In the genomic region with DNA sequence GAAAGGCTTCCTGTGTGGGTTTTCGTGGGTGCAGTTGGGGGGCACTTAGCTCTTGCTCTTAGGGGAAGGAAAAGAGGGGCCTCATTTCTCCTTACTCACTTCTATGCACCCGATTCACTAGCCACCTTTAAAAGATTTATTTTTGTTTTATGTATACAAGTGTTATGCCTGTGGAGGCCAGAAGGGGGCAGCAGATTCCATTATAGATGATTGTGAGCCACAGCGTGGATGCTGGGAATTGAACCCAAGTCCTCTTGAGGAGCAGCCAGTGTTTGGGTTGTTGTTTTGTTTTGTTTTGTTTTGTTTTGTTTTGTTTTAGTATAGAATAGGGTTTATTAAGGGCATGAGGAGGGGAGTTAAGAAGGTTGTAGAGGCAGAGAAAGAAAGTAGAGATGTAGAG, we compare ENCODE assay signal across 13 mouse cellular contexts.
DNase-seq lines count a peak whose midpoint lies in the region; TF ChIP-seq lines count a peak whose summit lies in the region.
"Had no signal": no experiment of that assay in that cellular context is flagged by ENCODE, and none has a peak within 500 bp of the region (broad histone marks: within the 10 kb centered on the region; RNA-seq: fewer than 3 reads in every experiment).

No protein-coding gene starts in this region.

- TF ChIP-seq EP300 in CH12.LX (IDR thresholded peaks at IDR 0.05; ENCODE audit: low read length) = no peak

- peaks cover 24% of the 10 kb centered on the region for H3K9me3 ChIP-seq in CH12.LX (replicated peaks; ENCODE audit: low read length)
- no peaks in the 10 kb centered on the region for H3K9me3 ChIP-seq in limb, embryonic 10.5 days (replicated peaks)
- H3K9me3 ChIP-seq: liver, embryonic 13.5 days had no signal

- no peak overlapping the region for H3K4me3 ChIP-seq in layer of hippocampus, adult 2 months
- no peak overlapping the region for H3K4me3 ChIP-seq in CH12.LX (replicated peaks in 1 of 3; ENCODE audit: low read depth in 2 of 3, low read length in 2 of 3, poor library complexity in 1 of 3)
- H3K4me3 ChIP-seq in limb, embryonic 10.5 days = no peak overlapping the region
- H3K4me3 ChIP-seq: embryonic facial prominence, embryonic 10.5 days; forebrain, embryonic 13.5 days; liver, embryonic 13.5 days; neural tube, embryonic 13.5 days had no signal

- H3K4me2 ChIP-seq in CH12.LX (ENCODE audit: insufficient read depth, low read depth, poor library complexity, severe bottlenecking) = no peak overlapping the region
- H3K4me2 ChIP-seq: forebrain, embryonic 13.5 days; liver, embryonic 13.5 days; neural tube, embryonic 13.5 days had no signal

- peak; percentile 66 for TF ChIP-seq CTCF in layer of hippocampus, adult 2 months (conservative IDR thresholded peaks at IDR 0.05)
- peak in 1 of 2 experiments; percentile 44; a peak in 3 of 4 replicates for TF ChIP-seq CTCF in CH12.LX (conservative IDR thresholded peaks at IDR 0.05 in 1 of 2, IDR thresholded peaks at IDR 0.05 in 1 of 2; ENCODE audit: low read depth in 2 of 2, low read length in 2 of 2)

- H3K9ac ChIP-seq in CH12.LX (ENCODE audit: insufficient read depth, low read depth) = no peak overlapping the region
- H3K9ac ChIP-seq: forebrain, embryonic 13.5 days; liver, embryonic 13.5 days; neural tube, embryonic 13.5 days had no signal

- peak; percentile 35 for TF ChIP-seq RAD21 in CH12.LX (IDR thresholded peaks at IDR 0.05; ENCODE audit: low read depth, low read length)

- no peaks in the 10 kb centered on the region for H3K79me2 ChIP-seq in CH12.LX (replicated peaks; ENCODE audit: control insufficient read depth, extremely low read depth, insufficient read depth, poor library complexity, severe bottlenecking)

- 92% methylated on average over 3 of the region's 3 CpGs for WGBS in limb, embryonic 10.5 days

- peaks cover 0 to 2% of the 10 kb centered on the region in 2 experiments for H3K36me3 ChIP-seq in CH12.LX (replicated peaks in 1 of 2; ENCODE audit: control insufficient read depth in 1 of 2, insufficient read depth in 1 of 2, low read length in 1 of 2)
- no peaks in the 10 kb centered on the region for H3K36me3 ChIP-seq in limb, embryonic 10.5 days
- H3K36me3 ChIP-seq: embryonic facial prominence, embryonic 10.5 days; liver, embryonic 13.5 days; neural tube, embryonic 13.5 days had no signal

- dilution Hi-C loops in CH12.LX (cut with MboI; ENCODE audit: extremely low pct_ligation_motif_present, extremely low pct_unique_long_range_greater_than_20kb, low sequenced_read_pairs) = no loop called here

- H3K4me1 ChIP-seq in CH12.LX (ENCODE audit: control insufficient read depth in 1 of 2, insufficient read depth in 2 of 2) = peaks cover 21 to 40% of the 10 kb centered on the region in 2 experiments
- H3K4me1 ChIP-seq in limb, embryonic 10.5 days = no peaks in the 10 kb centered on the region
- H3K4me1 ChIP-seq: embryonic facial prominence, embryonic 10.5 days; liver, embryonic 13.5 days had no signal

- DNase-seq in layer of hippocampus, adult 2 months (ENCODE audit: low spot score in 2 of 2) = no peak
- DNase-seq in layer of hippocampus, adult 11-12 months (ENCODE audit: low spot score) = no peak
- DNase-seq in B cell, adult 2 months = peak; percentile 11
- no peak for DNase-seq in CH12.LX (ENCODE audit: extremely low read depth)
- DNase-seq in induced T-regulatory cell, adult 2 months (ENCODE audit: low read depth) = peak; percentile 30
- DNase-seq in adrenal gland, postnatal 25 days = no peak
- DNase-seq in limb, embryonic 10.5 days (ENCODE audit: low spot score) = no peak
- DNase-seq: layer of hippocampus, postnatal 36 days; liver, embryonic 13.5 days; right cerebral cortex, postnatal 14 days had no signal

- in situ Hi-C loops in CH12.LX (cut with MboI; ENCODE audit: low pct_ligation_motif_present, low pct_unique_long_range_greater_than_20kb, low sequenced_read_pairs) = loop anchor here (5.0 kb wide), 1 partner anchor 34 kb away; no protein-coding TSS in a partner anchor

- H3K27ac ChIP-seq in layer of hippocampus, adult 2 months = no peak overlapping the region
- H3K27ac ChIP-seq in CH12.LX (ENCODE audit: insufficient read depth, low read depth) = no peak overlapping the region
- no peak overlapping the region for H3K27ac ChIP-seq in limb, embryonic 10.5 days
- H3K27ac ChIP-seq: embryonic facial prominence, embryonic 10.5 days; forebrain, embryonic 13.5 days; liver, embryonic 13.5 days; neural tube, embryonic 13.5 days had no signal

- TF ChIP-seq POLR2A in CH12.LX (IDR thresholded peaks at IDR 0.05; ENCODE audit: low read depth, low read length) = no peak

- H3K27me3 ChIP-seq in CH12.LX (replicated peaks) = no peaks in the 10 kb centered on the region
- H3K27me3 ChIP-seq in limb, embryonic 10.5 days (ENCODE audit: low read depth, poor library complexity, severe bottlenecking) = no peaks in the 10 kb centered on the region
- H3K27me3 ChIP-seq: forebrain, embryonic 13.5 days; liver, embryonic 13.5 days; neural tube, embryonic 13.5 days had no signal

TF ChIP-seq in CH12.LX, 34 proteins besides CTCF, POLR2A, EP300 and RAD21:
- TF ChIP-seq HCFC1 (IDR thresholded peaks at IDR 0.05; ENCODE audit: low read depth, low read length) (no peak), SMC3 (IDR thresholded peaks at IDR 0.05; ENCODE audit: low read depth, low read length) (peak; percentile 35)

Comparison
In these comparisons a context has a peak if more than half of its experiments do, and no peak if none do; other contexts are left out.
1. DNase-seq: peak in B cell, adult 2 months (2 of 2) and induced T-regulatory cell, adult 2 months (single experiment); none in layer of hippocampus, adult 2 months (0 of 2), layer of hippocampus, adult 11-12 months (single experiment), CH12.LX (single experiment), adrenal gland, postnatal 25 days (single experiment) and limb, embryonic 10.5 days (single experiment).